Mouse (Mus musculus): Measurements from ENCODE around the gene Mid1.

The Mid1 gene

DNA sequence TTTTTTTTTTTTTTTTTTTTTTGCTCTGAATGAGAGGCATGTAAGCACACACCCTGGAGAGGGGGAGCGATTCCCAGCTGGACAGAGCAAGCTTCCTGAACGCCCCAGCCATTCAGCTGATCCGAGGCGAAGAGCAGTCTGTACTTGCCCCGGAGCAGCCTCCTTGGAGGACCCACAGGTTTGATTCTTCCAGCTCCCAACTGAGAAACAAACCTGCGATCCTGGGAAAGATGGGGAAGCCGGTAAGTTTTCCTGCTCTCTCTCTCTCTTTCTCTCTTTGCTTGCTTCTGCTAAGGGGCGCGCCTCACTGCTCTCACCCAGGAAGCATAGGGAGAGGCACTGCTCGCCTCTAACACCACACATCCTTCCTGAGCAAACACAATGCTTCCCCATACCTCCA lies at the start of gene Mid1:
Mid1 (plus strand) TSS at position 69 of the 400 bp plus-strand sequence.
- peak; percentile 27 for DNase-seq (ENCODE audit: low spot score)

DNA sequence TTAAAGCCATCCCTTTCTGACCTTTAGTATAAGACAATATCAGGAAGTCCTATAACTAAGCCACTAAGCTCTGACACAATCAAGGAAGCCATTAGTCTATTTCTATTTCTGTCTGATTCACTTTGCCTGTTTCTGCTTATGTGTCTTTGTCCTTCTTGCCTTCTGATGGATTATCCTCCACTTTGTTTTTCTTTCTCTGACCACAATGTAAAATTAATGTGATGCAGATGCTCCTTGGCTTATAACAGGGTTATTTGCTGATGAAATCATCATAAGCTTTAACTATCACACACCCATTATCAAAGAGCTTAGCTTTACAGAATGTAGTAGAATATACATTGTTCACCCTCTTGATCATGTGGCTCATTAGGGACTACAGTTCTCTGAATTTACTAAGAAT lies 11.9 kb upstream of the Mid1 start:
- no peak for DNase-seq (ENCODE audit: low spot score)

DNA sequence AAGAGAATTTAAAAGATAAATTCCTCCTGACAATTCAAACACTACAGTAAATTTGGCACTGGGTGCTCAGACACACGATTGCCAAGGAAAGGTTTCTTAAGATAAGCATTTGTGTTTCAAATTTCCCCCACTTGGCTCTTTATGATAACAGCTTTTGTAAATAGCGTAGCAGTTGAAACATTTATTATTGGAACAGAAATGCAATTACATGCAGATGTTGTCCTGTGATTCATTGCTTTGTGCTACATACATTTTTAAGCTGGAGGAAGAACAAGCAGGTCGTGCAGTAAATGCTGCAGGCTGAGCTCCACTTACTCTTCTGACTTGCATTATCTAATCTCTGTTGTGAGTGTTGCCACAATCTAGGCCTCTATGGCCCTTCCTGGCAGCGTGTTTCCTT lies 8.7 kb upstream of the Mid1 start:
- DNase-seq (ENCODE audit: low spot score): no peak

DNA sequence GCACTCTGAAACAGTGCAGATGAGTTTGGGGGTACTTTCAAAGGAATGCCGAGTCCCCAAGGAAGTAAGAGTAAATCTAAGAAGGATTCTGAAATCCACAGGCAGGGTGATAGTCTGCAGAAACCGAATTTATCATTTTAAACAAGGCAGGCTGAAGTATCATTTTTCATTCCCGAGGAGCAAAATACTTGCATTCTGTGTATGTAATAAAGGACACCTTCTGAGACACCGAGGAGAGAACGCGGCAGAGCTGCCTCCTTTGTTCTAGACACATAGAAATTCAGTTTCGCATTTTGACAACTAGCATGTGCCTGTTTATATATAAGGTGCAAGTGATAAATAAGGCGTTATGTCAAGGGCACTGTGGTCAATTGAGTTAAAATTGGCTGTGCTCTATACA lies 732 bp downstream of the Mid1 start:
- DNase-seq (ENCODE audit: low spot score): no peak

DNA sequence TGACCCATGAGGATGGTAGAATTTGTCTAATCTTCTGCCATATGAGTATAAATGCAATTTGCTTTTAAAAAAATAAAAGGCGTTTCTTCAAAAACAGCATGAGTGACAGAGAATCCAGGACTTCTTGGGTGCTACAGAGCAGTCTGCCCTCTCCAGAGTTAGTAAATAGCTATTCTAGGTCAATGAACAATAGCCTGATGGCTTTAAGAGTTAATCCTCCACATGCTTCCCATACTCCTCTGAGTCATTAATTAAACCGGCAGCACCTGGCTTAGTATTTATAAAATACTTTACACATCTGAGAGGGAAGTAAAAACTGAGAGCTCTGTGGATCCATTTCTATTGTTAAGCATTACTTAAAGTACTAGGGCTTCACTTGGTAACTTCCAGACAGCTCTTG lies 6.2 kb downstream of the Mid1 start:
- no peak for DNase-seq (ENCODE audit: low spot score)

DNA sequence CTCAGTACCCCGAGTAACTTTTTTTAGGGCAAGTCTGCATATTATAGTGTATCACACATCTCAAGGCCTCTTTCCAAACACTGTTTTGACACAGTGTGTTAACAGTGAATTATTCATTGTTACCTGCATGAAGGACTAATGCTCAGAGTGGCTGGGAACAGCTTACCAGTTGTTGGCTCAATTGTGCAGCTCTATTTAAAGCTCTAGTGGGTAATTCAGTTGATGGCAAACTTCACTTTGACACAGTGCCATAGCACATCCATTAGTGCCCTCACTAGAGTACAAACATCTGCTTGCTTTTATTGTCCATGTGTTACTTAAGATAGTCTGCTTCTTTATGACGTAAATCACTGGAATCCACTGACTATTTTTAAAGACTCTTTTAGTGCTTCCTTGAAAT lies 6.7 kb downstream of the Mid1 start:
- no peak for DNase-seq (ENCODE audit: low spot score)

DNA sequence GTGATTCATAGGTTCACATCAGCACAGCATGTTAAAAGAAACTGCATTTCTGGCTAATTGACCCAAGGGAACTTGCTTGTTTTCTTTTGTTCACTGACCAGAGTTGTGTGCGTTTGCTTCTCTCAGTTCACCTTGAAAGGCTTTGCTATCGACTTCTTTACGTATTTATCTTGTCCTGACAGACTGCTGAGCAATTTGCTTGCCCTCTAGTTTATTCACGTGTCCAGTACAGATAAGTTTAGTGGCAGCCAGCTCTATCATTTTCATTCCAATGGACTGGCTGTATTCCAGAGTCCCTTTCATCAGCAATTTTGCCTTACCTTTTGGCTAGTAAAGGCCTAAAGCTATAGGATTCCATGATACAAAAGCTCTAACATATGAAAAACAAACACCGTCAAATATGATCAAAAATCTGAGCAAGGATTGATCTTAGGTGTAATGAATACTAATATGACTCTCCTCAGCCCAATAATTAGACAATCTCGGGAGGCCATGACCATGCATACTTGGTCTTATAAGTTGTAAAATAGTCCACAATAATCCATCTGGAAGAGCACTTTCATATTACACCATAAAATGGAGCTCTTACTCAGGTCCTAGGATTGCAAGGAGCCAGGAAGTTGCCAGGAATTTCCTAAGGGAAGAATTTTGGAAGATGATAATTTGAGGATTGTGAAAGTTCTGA lies 7.4 kb downstream of the Mid1 start:
- no peak for DNase-seq (ENCODE audit: low spot score)

DNA sequence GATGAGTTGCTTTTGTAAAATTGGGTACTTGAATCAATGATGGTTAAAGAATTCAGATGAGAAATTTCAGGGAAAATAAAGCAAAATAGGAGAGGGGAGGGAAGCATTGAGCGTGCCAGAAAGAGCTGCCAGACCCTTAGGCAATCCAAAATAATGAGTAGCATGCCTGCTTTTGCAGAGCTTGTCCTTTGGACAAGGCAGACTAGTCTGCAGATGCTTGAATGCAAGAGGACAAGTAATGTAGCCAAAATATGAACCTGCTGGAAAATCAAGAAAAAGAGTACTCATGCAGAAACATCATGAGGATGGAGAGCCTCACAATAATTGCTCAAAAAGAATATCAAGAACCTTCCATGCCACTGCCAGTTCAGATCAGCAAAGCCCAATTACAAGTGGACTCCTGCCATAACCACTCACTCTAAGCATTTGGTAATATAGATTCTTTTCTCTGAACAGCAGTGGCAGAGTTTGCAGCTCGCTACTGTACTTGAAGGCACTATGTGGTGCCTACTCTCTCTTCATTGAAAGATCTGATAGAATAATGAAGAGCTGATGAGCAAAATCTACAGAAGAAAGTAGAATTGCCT lies 19.1 kb downstream of the Mid1 start:
- DNase-seq (ENCODE audit: low spot score): no peak

DNA sequence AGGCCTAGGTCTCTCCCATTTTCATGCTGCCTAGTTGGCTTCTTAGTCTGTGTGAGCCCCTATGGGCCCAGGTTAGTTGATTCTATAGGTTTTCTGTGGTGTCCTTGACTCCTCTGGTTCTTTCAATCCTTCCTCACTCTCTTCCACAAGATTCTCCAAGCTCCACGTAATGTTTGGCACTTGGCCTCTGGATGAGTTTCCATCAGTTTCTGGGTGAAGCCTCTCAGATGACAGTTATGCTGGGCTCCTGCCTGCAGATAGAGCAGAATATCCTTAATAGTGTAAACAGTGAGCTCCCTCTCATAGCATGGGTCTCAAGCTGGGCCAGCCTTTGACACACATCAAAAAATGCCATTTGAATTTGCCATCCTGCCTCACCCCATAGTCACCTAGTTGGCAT lies 38.5 kb downstream of the Mid1 start:
- no peak for DNase-seq (ENCODE audit: low spot score)

DNA sequence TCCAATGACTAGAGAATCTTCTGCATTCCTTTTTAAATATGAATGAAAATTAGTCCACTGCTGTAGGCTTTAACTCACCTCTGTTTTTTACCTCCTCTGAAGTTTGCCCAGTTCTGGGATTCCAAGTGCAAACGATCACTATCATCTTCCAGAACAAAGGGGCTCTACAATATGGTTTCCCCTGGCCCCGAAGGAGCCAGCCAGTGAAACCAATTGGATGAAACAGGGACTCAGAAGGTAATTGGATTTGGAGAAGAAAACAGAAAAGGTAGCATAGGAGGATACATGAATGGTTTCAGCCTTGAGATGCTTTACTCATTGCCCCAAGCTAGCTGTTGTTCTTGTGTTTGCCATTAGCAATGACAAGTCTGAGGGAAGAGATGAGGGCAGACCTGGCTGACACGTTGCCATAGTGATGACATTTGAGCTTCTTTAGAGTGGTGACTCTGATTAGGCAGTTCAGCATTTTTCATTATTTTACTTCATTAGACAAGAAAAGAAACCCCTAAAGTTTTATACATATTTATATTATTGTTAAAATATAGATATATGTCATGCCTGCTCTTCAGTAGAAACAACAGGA lies 50.5 kb downstream of the Mid1 start:
- no peak for DNase-seq (ENCODE audit: low spot score)

DNA sequence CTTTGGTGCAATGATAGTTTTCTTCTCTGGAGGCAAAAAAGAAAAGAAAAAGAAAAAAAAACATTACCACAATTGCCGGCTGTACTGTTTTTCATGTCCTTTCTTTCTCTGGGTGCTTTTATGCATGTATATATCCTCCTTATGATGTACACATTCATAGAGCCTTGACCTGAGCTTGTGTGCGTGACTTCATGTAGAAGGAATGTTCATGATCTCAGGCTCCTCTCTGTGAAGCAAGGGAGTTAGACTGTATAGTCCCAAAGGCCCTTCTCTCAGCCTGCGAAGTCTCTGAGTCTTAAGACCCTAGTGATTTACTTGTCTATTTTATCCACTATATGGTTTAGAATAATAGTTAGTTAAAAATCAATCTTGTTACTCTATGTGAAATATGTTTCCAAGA lies 73.0 kb downstream of the Mid1 start:
- no peak for DNase-seq (ENCODE audit: low spot score)

DNA sequence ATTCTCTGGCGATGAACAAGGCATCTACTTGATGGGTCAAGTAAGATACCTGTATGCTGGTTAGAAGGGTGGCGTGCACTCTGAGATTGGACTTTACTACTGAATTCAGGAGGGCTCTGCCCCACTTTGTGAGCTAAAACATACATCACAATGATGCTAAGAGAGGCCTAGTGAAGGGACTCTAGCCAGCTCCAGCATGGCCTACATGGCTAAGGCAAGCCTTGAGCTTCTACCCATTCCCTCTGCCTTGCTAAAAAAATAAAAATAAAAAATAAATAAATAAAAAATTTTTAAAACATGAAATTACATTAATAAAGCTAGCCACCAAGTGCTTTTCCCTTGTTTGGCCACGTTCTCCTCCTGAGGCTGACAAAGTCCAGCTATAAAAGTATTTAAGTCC lies 94.5 kb downstream of the Mid1 start, which contains the start of gene 4933400A11Rik:
4933400A11Rik (minus strand) TSS at position 101 of the 400 bp plus-strand sequence.
- no peak for DNase-seq (ENCODE audit: low spot score)

DNA sequence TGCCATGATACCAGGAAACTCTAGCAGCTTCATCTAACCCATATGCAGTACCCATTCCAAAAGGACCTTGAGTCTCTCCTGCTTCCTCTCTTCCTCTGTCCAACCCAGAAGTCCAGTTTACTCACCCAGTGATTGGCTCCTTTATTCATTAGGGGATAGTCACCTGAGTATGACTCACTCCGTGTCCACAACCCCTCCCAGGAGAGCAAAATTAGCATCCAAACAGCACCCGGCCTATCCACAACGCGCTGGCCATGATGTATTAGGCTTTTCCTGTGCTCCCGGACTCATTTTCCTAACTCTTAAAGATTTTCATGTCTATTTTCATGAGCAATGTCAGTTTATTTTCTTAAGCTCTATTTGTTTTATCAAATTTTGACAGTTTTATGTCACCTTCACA lies 104.7 kb downstream of the Mid1 start:
- DNase-seq (ENCODE audit: low spot score): no peak

DNA sequence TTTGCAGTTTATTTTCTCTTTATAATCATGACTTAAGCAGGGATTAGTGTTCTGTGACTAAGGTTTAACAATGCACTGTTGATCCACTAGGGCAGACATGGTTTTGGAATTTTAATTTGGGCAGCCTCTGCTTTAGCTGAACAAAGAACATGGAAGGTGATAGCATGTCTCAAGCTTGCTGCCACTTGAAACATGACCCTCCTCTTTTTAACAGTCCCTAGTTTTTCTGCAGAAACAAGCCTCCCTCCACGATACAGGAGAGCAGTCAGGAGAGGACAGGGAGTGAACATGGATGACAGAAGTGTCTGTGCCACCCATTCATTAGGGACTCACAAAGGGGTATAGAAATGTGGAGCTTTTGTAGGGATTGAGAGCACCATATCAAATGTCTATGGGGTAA lies 107.9 kb downstream of the Mid1 start:
- DNase-seq (ENCODE audit: low spot score): no peak

DNA sequence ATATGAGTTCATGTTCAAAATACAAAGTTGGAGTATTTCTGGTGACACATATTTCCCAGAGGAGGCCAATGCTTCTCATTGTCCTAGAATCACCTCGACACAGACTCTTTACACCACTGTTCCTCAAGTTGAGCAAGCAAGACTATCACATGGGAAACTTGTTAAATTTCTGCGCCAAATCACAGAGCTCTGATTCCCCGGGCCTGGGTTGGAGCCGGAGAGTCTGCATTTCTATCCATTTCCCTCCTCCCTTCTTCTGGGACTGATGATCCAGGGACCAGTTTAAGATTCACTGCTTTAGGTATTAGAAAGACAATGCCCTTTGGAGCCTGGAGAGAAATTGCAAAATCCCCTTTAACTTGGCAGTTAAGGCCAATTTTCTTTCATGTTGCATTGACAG lies 109.4 kb downstream of the Mid1 start:
- no peak for DNase-seq (ENCODE audit: low spot score)

DNA sequence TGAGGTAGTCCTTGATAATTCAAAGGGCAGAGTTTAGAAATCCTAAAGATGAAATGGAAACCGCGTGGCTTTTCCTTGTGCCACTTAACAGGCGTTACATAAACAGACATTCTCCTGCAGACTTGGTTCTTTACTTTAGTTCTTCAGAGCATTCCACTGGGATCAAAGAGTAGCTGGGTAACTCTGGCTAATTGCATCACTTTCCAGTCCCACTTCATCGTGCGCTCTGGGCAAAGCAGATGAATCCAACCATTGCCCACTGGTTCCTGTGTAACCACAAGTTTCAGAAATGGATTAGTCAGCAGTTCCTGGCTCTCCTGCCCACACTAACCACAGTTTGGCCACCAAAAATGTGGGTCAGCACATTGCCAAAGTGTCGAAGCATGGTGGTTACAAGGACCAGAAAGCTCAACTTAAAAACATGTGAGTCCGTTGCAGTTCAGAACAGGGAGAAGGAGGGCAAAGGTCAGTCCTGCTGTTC lies 109.9 kb downstream of the Mid1 start:
- DNase-seq (ENCODE audit: low spot score): no peak

DNA sequence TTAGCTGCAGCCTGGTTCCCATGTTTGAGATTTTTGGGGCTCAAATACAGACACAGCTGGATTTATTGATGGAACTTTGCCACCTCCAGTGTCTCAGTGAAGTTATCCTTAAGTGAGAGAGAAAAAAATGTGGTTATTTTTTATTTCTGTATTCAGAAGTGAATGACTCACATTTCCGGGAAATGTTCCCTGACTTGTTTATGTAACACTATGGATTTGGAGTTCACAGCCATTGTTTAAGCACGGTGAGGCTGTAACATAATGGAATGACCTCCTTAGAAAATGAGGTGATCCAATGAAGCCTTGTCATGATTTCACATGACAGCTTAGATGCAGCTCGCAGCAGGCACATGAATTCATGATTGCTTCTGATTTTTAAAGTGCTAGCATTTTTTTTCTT lies 112.1 kb downstream of the Mid1 start:
- no peak for DNase-seq (ENCODE audit: low spot score)

DNA sequence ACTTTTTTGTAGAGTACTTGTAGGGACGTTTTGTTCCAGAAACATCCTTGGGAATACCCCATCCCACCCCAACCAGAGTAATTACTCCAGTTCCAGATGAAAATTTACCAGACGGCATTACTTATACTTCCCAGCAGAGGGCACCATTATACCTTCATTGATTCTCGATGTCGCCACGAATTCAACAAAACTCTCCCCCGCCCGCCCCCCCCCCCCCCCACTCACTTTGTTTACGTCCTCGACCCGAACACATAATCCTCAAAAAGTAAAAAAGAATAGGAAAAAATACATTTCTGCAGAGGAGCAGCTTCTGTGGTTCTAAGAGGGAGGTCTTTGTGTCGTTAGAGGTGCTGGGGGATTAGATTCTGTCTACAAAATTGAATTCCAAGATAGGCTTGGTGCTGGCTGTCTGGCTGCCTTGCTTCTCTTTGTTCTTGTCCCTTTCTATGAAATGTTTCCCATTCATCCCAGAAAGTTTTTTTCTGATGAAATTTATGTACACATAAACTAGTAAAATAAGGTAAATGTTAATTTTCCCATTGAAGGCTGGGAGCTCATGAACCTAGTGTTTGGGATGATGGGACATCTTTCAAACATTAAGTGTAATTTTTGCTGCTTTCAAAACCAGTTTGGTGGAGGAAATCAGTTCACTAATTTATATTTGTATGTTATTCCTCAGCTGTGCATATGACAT lies 114.1 kb downstream of the Mid1 start:
- peak; percentile 15 for DNase-seq (ENCODE audit: low spot score)

DNA sequence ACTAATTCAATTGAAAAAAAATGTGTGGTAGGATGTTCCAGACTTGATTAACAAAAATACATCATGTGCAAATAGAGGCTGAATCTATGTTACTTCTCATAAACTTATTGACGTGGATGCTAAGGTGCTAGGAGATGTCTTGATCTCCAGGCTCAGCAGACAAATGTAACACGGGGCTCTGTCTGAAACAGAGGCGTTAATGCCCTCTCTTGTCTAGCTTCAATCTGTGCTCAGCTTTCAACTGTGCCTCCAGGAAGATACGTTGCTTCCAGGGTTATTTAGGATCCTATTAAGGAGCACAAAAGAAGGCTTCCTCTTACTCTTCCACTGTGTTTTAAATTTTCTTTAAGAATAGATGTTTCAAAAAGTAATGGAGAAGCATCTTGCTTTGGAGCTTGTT lies 115.2 kb downstream of the Mid1 start:
- DNase-seq (ENCODE audit: low spot score): no peak

DNA sequence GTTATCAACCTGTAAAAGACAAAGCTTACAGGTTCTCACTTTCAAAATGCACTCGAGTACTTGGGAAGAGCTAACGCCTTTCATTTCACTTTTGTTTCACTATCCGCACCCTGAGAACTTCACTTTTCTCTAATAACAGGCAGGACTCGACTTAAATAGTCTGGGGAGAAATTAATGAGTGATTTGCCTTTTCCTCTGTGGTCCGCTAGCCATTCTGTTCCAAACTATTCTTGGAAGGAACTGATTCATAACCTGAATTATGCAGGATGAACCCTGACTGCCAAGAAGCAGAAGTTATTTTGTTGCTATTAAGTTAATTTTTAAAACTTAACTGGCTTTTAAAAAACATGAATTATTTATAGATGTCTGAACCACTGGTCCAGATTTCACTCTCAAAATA lies 120.8 kb downstream of the Mid1 start:
- no peak for DNase-seq (ENCODE audit: low spot score)

DNA sequence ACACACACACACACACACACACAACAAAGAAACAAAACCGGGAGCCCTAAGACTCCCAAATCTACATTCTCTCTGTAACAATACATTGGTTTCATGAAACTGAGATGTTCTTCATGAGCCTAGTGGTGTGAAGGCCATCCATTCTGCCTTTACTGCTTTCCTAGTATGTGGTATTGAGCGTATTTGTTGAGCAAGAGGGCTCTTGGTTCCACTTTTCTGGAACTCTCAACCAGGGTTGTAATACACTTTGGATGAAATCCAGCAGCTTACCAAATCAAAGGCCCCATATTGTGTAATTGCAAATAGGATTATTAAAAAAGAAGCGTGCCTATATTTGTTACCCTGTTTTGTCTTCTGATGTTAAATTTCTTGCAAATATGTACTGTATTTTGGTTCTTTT lies 122.7 kb downstream of the Mid1 start:
- no peak for DNase-seq (ENCODE audit: low spot score)

DNA sequence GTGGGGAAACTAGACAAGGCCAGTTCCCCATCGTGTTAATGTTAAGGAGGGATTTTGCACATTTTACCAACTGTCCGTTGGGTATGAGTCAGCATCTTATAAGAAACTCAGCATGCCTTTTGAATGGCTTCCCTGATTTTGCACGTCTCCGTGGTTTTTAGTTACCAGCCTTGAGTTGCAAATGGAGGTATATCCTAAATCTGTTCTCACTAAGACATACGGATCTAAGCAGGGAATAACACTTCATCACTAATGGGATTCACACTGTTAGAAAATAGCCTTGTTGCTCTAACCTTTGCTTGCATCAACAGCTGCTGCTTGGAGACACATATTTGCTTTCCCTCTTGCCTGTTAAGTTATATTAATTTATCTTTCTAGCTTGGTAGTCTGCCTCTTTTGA lies 126.3 kb downstream of the Mid1 start:
- no peak for DNase-seq (ENCODE audit: low spot score)

DNA sequence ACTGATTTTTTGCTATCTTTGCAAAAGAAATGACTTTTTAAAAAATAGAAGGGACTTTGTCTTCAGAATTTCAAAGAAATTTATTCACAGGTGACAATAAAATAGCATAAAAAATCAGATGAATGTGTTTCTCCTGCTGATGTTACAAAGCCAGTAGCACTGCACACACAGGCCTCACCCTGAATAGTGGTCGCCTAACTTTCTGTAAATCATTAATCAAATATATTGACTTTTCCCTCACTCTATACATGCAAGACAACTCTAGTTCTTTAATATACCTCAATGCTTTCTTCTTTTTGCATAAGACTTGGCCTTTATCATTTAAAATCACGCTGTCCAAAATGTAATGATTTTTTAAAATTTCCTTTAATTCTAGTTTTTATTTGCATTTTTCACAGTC lies 126.8 kb downstream of the Mid1 start:
- no peak for DNase-seq (ENCODE audit: low spot score)
